Mouse (Mus musculus) brain, embryonic 14.5 days (tissue): ENCODE results near the gene Abcg4.

ENCODE experiments used
- CTCF ChIP-seq: fragments of 200-500 bp; IDR thresholded peaks from 2 replicates; pipeline ENCODE4 v1.5.1; 2012; ENCODE audit warnings: inconsistent platforms, mild to moderate bottlenecking, moderate library complexity, borderline replicate concordance; ENCODE audit not compliant: insufficient read depth, insufficient read length; ENCODE audit errors: extremely low read depth
- POLR2A ChIP-seq: fragments of 200-500 bp; IDR thresholded peaks from 2 replicates; pipeline ENCODE4 v1.6.1; 2012; ENCODE audit warnings: mild to moderate bottlenecking, inconsistent platforms, borderline replicate concordance; ENCODE audit not compliant: poor library complexity, insufficient read depth, insufficient read length, severe bottlenecking; ENCODE audit errors: extremely low read depth

DNA sequence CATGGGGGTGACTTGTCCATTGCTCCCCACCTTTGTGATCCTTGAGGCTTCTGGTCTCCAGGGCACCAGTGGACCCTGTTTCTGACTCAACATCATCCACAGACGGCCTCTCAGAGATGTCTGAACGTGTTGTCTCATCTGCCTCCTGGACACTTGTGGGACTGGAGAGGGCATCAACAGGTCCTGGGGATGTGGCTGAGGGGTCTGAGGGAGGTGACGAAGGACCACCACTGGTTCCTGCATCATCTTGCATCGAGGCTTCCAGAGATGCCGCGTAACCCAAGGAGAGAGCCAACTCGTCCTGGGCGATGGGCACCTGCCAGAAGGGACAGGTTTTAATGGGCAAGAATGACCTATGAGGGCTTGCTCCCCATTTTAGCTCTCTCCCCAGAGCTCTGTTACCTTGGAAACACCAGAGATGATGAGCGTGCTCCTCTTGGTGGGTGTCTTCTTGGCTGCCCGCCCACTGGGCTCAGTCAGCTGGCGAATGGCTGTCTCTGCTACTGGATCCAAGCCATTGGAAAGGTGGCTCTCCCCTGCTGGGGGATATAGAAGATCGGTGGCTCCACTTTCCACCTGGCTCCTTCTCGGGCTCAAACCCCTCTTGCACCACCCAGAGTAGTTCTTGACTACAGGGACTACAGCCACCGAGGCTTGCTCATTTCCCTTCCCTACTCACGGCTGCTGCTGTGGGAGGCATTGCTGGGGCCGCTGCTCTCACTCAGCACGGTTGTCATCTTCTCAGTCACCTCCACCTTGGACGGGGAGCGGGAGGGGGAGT lies 25.3 kb upstream of the Abcg4 start:
- TF ChIP-seq CTCF (no peak), POLR2A (no peak)
